Mouse (Mus musculus) megakaryocyte, embryonic 14.5 days (primary cell): ENCODE measurements around the gene Olfr1416.

Source experiments
- FLI1 ChIP-seq: IDR thresholded peaks from 2 replicates; pipeline ENCODE4 v1.6.1; 2012; ENCODE audit warnings: low read length, inconsistent platforms, mixed read lengths
- GATA1 ChIP-seq: IDR thresholded peaks from 3 replicates; pipeline ENCODE4 v1.6.1; 2012; ENCODE audit warnings: mixed read lengths, low read length, inconsistent platforms, borderline replicate concordance

DNA sequence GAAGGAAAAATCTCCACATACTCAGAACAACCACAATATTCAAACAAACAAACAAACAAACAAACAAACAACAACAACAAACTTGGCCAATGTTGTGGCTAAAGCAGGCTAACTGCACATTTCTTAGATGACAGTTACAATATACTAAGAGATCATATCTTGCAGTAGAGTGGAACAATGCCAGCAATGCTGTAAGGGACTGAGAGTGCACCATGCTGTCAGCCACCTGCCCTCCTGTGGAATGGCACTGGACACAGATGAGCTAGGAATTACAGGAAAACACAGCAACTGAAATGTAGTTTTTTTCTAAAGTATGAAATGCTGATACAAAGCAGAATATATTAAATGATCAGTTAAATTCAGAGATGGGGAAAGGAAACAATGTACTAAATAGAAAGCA, 27.2 kb downstream of the Olfr1416 start:
- TF ChIP-seq GATA1 (no peak), FLI1 (no peak)
